ENCODE assay signal across 9 mouse cellular contexts in the genomic region with DNA sequence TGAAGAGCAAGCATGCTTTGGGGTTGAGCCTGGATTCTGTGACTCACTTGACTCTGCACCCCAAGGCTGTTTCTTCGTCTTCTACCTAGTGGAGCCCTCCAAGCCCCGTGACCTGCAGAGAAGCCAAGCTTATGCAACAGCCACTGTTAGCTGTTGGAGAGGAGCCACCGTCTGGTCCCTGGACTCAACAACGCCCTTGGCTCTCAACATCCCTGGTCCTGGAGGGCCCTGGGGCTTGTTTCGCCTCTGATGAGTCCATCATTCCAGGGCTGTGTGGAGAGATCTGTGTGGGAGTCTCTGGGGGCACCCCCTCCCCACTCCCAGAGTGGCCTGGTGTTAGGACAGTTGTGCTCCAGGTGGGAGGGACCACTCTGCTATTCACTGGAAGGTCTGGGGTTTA. TPM values are rescaled to one million over a fixed set of nuclear protein-coding genes. Genes with fewer than 3 reads are reported as not detected.
A peak's percentile ranks its signal among the peaks of the same experiment; 100 is the strongest.
DNase-seq lines count a peak whose midpoint lies in the region; ATAC-seq lines count a peak whose summit lies in the region.
"Had no signal": no experiment of that assay in that cellular context is flagged by ENCODE, and none has a peak within 500 bp of the region (broad histone marks: within the 10 kb centered on the region; RNA-seq: fewer than 3 reads in every experiment).

No protein-coding gene starts in this region.

- peaks cover 34% of the 10 kb centered on the region for H3K4me1 ChIP-seq in heart, embryonic 10.5 days
- no peaks in the 10 kb centered on the region for H3K4me1 ChIP-seq in forebrain, embryonic 11.5 days (replicated peaks; ENCODE audit: control insufficient read depth, insufficient read depth, low read length)
- no peaks in the 10 kb centered on the region for H3K4me1 ChIP-seq in neural tube, embryonic 15.5 days

- H3K27ac ChIP-seq in heart, embryonic 10.5 days, result 0 out of 2 replicates have a peak overlapping the region, but pooled peaks have one; percentile 23
- no peak overlapping the region for H3K27ac ChIP-seq in forebrain, embryonic 11.5 days (ENCODE audit: low read depth, low read length)
- no peak overlapping the region for H3K27ac ChIP-seq in neural tube, embryonic 15.5 days (replicated peaks)

- peak; percentile 70 for DNase-seq in Muller cell, postnatal 12 days (ENCODE audit: inconsistent ontology term)
- DNase-seq in adrenal gland, postnatal 14 days, result peak; percentile 92
- no peak for DNase-seq in heart, embryonic 10.5 days (ENCODE audit: low spot score)
- DNase-seq in layer of hippocampus, postnatal 36 days, result peak; percentile 24 to 38
- DNase-seq in right cerebral cortex, postnatal 4 days, result peak; percentile 18
- DNase-seq in yolk sac, embryonic 10.5 days (ENCODE audit: low spot score), result no peak
- DNase-seq in forebrain, embryonic 11.5 days (ENCODE audit: low spot score), result no peak

- H3K9ac ChIP-seq in forebrain, embryonic 11.5 days (ENCODE audit: low read length), result no peak overlapping the region
- H3K9ac ChIP-seq in neural tube, embryonic 15.5 days (replicated peaks), result no peak overlapping the region
- H3K9ac ChIP-seq: limb, embryonic 15.5 days had no signal

- no peaks in the 10 kb centered on the region for H3K27me3 ChIP-seq in heart, embryonic 10.5 days (ENCODE audit: insufficient read depth, poor library complexity, severe bottlenecking)
- H3K27me3 ChIP-seq in forebrain, embryonic 11.5 days (ENCODE audit: control insufficient read depth, insufficient read depth, low read length), result no peaks in the 10 kb centered on the region
- no peaks in the 10 kb centered on the region for H3K27me3 ChIP-seq in neural tube, embryonic 15.5 days (replicated peaks)
- H3K27me3 ChIP-seq: limb, embryonic 15.5 days had no signal

- H3K36me3 ChIP-seq in heart, embryonic 10.5 days, result peaks cover 6% of the 10 kb centered on the region; the same call in 1 of the 2 replicates
- H3K36me3 ChIP-seq in forebrain, embryonic 11.5 days (ENCODE audit: control insufficient read depth, insufficient read depth, low read length), result no peaks in the 10 kb centered on the region
- H3K36me3 ChIP-seq in neural tube, embryonic 15.5 days, result no peaks in the 10 kb centered on the region
- H3K36me3 ChIP-seq: limb, embryonic 15.5 days had no signal

- no peak overlapping the region for H3K4me3 ChIP-seq in heart, embryonic 10.5 days
- no peak overlapping the region for H3K4me3 ChIP-seq in forebrain, embryonic 11.5 days (ENCODE audit: low read depth, low read length)
- H3K4me3 ChIP-seq in neural tube, embryonic 15.5 days (replicated peaks), result no peak overlapping the region
- H3K4me3 ChIP-seq: limb, embryonic 15.5 days had no signal

- no peaks in the 10 kb centered on the region for H3K9me3 ChIP-seq in heart, embryonic 10.5 days
- no peaks in the 10 kb centered on the region for H3K9me3 ChIP-seq in forebrain, embryonic 11.5 days (ENCODE audit: control insufficient read depth, low read length)
- H3K9me3 ChIP-seq in neural tube, embryonic 15.5 days (replicated peaks), result no peaks in the 10 kb centered on the region
- H3K9me3 ChIP-seq: limb, embryonic 15.5 days had no signal

- ATAC-seq in forebrain, embryonic 11.5 days (replicated peaks; ENCODE audit: low FRiP score), result no peak
- no peak for ATAC-seq in neural tube, embryonic 15.5 days (ENCODE audit: low FRiP score)

- WGBS in heart, embryonic 10.5 days, result 67% methylated on average over 5 of the region's 5 CpGs
- WGBS in forebrain, embryonic 11.5 days, result 81% methylated on average over 5 of the region's 5 CpGs
- 78% methylated on average over 5 of the region's 5 CpGs for WGBS in neural tube, embryonic 15.5 days

- no peak overlapping the region for H3K4me2 ChIP-seq in forebrain, embryonic 11.5 days (ENCODE audit: low read depth, low read length, severe bottlenecking)
- H3K4me2 ChIP-seq in neural tube, embryonic 15.5 days, result no peak overlapping the region
- H3K4me2 ChIP-seq: limb, embryonic 15.5 days had no signal

RNA-seq across cellular contexts. Expression of gene Steap3, which starts 24.3 kb away (rescaled TPM):
- total RNA-seq in adrenal gland, postnatal 14 days (2021), result 20.8 and 29.6 TPM in 2 replicates
- 14.6 and 15.7 TPM in 2 replicates for polyA plus RNA-seq in heart, embryonic 10.5 days (2016; fragmentation: Nextera tagmentation; extraction: Ambion mirVana)
- total RNA-seq in layer of hippocampus, postnatal 36 days (2021), result 1 to 10 TPM; 7.1 to 7.2 TPM
- 2.8 and 3.2 TPM in 2 replicates for polyA plus RNA-seq in forebrain, embryonic 11.5 days (2014; fragmentation: Nextera tagmentation; extraction: Ambion mirVana)
- polyA plus RNA-seq in neural tube, embryonic 15.5 days (2015; fragmentation: Nextera tagmentation; extraction: Ambion mirVana), result 3.9 and 5.4 TPM in 2 replicates

Comparison
In these comparisons a context has a peak if more than half of its experiments do, and no peak if none do; other contexts are left out.
1. DNase-seq: peak in Muller cell, postnatal 12 days (single experiment), adrenal gland, postnatal 14 days (single experiment), layer of hippocampus, postnatal 36 days (2 of 2) and right cerebral cortex, postnatal 4 days (single experiment); none in heart, embryonic 10.5 days (single experiment), yolk sac, embryonic 10.5 days (single experiment) and forebrain, embryonic 11.5 days (single experiment).